Mouse (Mus musculus) liver (tissue): ENCODE measurements around the gene Pdzd3.
A peak's percentile ranks its signal among the peaks of the same experiment; 100 is the strongest.
"Not testable (repeated sequence)": the region's sequence is repeated elsewhere in the genome, so short reads cannot be mapped to it uniquely, and the experiment has no call there.

Experiments
- DNase-seq: peaks from one replicate; pipeline ENCODE4 v3.0.0-alpha.2; 2020; ENCODE audit warnings: mixed read lengths

Pdzd3 gene

DNA sequence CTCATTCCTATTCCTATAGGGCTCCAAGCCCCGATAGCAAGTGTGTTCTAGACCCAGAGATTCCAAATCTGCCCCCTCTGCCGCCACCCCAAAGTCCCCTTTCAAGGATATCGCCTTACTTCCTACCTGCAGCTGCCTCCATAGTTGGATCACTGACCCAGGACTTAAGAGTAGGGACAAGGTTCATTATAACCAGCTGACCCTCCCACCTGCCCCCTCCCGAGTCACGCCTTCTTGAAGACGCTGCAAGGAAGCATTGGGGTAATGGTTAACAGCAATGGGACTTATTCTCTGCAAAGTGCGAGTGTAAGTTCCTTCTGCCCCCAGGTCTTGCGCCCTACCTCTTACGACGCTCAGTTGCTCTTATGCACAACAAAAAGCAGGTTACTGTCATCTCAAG, at the start of gene Pdzd3:
Gene Pdzd3, minus strand, starts transcription at position 158 of the 400 bp plus-strand sequence.
- DNase-seq: no peak

DNA sequence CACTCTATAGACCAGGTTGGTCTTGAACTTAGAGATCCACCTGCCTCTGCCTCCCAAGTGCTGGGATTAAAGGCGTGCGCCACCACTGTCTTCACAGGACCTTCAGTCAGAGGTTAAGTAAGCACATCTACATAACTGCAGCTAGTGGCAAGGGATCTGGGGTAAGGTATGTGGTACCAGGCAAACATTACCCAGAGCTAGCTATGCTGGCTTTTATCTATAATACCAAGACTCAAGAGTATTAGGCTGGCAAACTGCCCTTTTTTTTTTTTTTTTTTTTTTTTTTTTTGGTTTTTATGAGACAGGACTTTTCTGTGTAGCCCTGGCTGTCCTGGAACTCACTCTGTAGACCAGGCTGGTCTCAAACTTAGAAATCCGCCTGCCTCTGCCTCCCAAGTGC, 48.7 kb upstream of the Pdzd3 start:
- DNase-seq: not testable (repeated sequence)

DNA sequence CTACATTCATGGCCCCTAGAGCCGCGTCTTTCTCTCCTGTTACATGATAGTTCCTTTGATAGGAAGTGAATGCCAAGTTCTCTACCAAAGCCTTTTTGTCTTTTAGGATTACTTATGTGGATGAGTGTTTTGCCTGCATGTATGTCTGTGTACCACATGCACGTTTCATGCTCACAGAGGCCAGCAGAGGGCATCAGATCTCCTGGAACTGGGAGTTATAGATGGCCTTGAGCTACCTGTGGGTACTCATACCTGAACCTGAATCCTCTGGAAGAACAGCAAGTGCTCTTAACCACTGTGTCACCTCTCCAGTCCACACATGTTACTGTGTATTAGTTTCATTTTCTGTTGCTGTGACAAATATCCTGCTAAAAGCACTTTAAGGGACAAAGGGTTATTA, 41.2 kb upstream of the Pdzd3 start:
- peak; percentile 78 for DNase-seq

DNA sequence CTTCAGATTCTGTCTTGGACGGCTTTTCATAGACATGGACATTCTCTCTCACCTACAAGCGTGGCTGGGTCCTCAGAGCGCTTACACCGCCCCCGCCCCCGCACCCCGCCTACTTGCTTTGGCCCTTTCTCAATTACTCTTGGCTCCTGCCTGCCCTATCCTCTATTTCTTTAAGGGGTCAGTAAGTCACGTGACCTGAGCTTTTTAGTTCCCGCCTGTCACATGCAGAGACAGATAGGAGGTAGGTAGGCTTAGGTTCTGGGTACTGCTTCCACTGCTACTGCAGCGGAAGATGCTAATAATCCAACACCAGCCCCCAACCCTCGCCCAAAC, 37.7 kb upstream of the Pdzd3 start:
- DNase-seq: peak; percentile 57

DNA sequence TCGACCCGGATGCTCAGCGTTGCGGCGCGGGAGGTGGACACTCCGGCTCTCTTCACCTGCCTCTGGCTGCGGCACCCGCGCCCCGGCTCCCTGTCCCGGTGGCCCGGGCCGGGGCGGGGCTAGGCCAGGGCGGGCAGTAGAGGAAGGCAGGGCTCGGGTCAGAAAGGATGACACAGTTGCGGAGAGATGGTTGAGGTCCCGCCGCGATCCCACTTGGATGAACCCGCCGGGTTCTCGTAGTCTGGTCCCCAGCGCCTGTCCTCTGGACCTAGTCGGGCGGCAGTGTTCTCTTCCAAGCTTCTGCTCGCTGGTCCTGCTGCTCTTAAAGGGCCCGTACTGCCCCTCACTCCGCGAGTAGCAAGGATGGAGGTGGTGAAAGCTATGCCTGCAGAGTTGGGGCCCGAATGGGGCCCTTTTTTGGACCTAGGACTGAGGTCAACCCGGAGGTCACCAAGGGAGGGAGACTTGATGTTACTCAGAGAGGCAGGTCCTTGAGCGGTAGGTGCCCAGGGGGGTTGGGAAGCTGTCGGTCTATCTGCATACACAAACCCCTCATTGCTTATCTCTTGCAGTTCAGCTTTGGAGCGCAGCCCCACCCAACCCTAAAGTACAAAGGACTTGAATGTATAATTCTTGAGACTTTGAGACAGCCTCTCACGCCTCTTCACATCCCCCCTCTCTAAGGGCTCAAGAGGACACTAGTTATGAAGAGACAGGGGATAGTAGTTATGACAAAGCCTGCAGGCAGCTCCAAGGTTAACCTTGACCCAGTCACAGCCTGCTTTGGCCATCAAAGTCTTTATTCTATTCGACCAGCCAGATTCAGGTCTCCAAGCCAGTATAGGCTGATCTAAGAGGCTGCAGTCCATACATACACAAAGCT, 37.0 kb upstream of the Pdzd3 start, which contains the start of gene Abcg4:
Gene Abcg4, minus strand, starts transcription at position 540 of the 883 bp plus-strand sequence.
- DNase-seq: peak; percentile 88

DNA sequence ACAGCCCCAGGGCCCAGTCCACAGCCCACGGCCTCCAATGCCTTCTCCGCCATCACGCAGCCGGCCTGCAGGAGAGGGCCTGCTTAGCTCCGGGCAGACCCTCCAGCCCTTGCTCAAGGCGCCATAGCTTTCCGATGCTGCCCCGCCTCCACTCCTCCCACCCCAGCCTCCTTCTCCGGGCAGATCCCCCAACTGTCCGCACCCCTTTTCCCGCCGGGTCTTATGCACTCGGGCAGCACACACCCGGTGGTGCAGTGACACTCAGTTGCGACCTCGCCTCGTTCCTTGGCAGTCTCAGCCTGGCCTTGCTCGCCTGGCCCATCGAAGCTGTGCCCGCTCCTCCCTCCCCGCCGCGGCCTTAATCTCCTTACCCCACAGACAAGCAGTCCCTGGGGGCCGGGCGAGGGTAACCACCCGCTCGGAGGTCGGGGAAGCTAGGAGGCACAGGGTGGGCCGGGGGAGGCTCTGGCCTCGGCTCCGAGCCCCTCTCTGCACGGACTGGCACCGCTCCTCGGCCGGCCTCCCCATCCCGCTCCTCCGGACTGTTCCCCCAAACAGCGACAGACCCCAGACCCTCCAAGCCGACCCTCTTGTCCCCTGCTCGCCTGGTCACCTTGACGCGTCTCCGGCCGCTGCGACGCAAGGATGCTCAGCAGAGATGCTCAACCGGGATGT, 36.3 kb upstream of the Pdzd3 start:
- peak; percentile 73 for DNase-seq

DNA sequence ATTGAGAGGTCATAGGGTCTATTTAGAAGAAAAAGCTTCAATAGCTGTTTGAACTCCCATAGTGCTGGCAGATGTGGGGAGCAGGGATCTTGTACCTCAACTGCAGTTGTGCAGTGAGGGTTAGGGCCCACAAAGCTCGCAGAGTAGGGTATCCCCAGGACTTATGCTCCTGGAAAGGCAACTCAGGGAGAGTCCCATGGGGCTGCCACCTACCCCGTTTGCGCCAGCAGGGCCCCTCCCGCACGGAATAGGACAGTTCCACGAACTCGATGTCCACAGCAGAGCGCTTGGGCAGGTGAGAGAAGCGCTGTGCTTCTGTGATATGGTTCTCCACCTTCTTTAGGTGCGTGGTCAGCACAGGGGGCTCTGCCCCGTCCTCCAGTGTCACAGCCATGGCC, 35.7 kb upstream of the Pdzd3 start:
- peak; percentile 68 for DNase-seq

DNA sequence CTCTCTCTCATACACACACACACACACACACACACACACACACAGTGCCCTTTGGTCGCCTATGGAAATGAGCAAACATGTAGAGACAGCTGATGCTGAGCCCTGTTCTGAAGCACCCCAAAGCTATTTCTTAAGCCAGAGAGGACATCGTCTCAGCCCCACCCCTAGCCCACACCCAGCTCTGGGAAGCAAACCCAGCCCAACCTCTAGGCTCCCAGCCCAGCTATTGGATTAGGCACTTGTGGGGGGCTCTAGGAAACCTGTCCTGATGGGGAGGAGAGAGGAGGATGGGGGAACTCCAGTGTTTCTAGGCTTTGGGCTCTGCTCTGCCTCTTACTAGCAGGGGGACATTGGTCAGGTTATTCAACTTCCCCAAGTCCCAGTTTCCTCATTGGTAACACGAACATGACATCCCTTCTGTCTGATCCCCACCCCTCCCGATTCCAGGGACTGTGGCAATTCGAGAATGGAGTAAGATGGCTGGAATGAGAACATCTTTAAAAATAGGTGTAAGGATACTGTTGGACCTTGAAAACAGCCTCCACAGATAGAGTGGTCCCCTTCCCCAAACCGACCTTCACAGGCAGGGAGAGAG, 35.1 kb upstream of the Pdzd3 start:
- DNase-seq: peak; percentile 83

DNA sequence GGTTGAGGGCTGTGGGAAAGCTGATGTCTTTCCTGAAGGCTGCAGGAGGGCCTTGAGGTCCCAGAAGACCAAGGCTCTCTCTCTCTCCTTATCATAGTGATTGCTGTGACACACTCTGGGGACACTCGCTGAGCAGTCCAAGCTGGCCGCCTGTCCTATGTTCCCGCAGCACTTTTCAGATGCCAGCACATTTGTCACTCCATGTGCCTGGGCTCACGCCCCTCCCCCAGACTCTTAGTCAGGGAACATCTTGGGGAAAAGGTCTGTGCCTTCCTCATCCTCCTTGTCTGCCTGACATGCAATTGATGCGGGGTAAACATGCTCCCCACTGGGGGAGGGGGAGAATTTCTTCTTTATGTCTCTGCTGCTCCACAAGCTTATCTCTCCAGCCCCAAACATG, 31.9 kb upstream of the Pdzd3 start:
- DNase-seq: no peak

DNA sequence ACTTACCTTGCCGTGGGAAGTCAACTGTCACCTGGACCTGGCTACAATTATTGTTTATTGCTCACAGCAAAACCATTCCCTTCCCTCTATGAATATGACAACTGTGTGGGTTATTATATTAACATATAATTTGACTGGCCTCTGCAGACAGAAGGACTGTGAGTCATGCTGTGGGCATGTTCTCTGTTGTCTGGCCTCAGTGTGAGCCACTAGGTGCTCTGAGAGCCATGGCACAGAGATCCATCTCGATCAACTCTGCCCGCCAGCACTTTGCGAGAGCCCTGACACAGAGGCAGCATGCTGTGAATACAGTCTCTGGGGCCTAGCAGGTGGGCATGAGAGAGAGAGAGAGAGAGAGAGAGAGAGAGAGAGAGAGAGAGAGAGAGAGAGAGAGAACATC, 18.7 kb upstream of the Pdzd3 start:
- DNase-seq: no peak

DNA sequence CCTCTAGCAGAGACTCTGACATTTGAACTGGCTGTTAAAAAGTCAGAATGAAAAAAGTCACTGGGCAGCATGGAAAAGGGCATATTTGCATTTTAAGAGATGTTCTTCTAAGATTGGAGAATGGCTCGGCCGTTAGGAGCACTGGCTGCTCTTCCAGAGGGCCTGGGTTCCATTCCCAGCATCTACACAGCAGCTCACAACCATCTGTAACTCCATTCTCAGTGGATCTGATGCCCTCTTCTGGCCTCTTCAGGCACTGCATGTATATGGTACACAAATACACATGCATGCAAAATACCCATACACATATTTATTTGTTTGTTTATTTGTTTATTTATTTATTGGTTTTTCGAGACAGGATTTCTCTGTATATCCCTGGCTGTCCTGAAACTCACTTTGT, 17.8 kb upstream of the Pdzd3 start:
- DNase-seq: peak; percentile 64

DNA sequence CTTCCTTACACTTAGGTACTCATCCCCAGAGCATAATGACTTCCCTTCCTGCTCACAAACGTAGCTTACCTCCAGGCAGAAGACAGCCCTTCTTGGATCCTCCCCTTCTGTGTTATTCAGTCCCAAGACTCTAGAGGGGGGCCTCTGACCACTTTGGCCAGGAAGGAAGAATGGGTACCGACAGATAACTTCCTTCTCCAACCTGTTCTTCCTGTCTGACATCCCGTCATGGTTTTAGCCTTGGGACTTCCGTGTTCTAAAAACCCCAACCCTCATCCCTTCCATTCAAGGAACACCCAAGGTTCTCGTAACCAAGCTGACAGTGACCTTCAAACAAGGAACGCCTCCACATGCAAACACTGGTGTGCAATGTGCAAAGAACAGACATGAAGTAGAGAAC, 17.2 kb upstream of the Pdzd3 start, which contains the start of gene Nlrx1:
Gene Nlrx1, minus strand, starts transcription at position 168 of the 400 bp plus-strand sequence.
- DNase-seq: peak; percentile 51

DNA sequence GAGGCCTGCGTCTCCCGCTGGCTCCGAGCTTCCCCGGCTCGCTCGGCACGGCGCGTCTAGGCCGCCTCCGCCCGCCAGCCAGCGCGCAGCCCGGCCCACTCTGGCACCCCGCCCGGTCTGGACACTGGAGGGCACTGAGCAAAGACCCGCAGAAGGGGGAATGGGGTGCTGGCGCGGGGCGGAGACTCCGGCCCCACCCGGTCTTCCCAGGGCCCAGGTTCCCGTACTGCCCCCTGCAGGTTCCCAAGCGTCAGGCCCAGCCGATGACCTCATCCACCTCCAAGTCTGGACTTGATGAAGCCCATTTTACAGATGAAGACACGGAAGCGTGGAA, 16.7 kb upstream of the Pdzd3 start:
- DNase-seq: peak; percentile 89

DNA sequence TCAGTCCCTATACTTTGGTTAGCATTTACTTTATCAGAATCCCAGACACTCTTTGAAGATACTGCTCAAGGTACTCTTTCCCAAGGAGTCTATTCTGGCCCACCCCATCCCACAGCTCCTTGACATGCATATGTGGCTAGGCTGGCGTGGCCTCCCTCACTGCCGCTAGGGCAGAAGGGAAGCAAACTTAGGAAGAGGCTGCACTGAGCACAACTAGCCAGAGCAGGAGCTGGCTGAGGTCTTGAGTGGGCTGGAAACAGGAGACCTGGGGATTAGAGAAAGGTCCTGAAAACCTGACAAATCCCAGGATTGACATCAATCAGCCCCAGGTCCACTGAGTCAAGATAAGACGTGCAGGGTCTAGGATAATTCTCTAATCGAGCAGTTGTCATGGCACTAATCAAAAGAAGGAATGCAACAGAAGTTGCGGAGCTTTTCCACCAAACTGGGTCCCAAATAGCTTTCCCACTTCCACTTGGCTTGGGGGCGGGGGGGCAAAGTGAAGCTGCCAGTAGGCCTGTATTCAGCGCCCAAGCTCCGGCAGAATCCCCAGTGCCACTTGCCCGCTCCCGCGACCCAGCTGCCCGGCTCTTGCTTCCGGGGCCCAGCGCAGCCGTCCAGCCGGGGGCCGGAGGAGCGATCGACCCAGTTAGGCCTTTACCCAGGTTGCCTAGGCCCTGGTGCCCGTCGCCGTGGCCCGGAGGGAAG, 16.2 kb upstream of the Pdzd3 start:
- no peak for DNase-seq

DNA sequence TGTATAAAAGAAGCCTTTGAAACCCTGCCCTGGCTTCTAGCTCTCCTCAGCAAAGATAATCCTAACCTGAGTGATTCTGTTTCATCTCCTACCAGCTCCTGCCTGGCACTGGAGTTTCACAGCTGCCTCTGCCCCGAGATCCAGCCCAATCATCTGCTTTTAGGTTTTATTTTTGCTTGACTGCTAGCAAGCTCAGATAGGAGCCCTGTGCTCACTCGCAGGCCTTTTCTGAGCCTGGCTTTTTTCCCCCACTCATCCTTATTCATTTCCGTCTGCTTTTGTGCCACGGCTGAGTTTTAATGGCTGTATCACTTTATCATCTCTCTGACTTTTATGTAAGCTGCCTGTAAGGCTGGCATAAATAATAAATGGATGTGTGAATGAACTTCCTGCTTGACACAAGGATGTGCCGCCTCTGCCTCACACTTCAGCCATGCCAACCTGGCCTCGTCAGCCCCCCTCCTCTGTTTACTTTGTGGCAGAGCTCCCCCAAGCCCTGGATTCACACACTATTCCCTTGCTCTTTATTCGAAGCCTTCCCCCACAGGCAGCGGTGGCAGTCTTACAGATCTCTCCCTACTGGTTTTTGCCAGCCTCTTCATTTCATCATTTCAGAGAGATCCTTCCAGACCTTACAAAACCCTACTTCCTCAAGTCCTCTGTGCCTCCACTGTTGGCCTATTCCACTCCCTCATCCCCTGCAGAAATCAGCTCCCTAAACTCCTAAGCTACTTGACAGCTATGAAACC, 15.4 kb upstream of the Pdzd3 start:
- no peak for DNase-seq

DNA sequence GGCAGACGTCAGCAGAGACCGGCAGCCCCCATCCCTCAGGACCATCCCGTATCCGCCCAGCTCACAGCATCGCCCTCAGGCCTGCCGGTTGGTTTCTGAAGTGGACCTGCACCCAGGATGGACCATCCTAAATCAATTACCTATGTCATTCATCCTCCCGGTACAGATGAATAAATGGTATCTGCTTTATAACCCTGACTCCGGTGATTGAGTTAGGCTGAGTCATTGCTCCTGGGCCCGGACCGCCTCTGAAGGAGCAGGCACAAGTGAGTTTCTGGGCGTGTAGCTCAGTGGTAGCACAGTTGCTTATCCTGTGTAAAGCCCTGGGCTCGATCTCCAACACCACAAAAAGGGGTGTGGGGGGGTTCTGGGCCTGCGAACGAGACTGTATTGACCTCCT, 10.1 kb upstream of the Pdzd3 start:
- no peak for DNase-seq

DNA sequence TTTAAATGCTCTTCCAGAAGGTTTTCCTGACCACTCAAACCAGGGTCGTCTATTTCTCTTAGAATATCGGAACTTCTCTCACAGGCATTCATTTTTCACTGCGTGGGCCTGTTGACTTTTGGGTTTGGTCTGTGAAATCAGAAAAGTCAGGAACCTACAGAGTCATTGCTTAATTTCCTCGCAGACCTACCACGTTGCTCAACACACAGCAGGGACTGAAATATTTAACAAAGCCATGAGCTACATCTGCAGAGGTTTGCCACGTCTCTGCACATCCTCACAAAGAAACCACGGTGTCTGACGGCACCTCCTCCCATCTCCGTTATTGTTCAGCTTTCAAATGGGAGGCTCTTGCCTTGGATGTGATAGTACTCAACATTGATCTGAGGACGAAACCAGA, 7.7 kb upstream of the Pdzd3 start:
- no peak for DNase-seq

DNA sequence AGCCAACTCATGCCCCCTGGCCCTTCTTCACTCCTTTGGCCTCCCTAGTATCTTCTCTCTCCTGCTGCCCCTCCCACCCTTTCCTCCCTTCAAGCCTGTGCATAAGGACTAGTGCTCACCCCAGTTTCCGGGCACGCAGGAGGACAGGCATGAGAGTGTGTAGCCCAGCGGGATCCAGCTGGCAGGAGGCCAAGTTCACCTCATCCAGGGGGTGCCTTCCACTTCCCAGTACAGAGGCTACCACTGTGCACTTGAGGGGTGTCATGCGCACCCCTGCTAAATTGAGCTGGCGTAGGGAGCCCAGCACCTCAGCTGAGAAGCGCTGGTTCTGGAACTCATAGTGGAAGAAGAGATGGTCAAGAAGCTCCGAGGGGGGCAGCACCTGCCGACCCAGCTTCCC, 4.9 kb upstream of the Pdzd3 start:
- DNase-seq: no peak

DNA sequence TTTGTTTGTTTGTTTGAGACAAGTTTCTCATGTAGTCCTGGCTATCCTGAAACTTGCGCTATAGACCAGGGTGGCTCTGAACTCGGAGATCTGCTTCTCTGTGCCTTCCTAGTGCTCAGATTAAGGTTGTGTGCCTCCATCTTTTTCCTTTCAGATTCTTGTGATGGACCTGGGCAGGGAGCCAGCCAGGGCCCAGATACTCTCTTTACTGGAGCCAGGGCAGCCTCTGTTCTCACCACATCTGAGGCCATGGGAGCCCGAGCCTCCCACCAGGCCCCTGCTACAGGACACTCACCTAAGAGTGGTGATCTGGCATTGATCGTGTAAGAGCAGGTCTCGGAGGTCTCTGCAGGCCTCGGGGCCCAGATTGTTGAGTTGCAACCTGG, 3.9 kb upstream of the Pdzd3 start:
- DNase-seq: no peak

DNA sequence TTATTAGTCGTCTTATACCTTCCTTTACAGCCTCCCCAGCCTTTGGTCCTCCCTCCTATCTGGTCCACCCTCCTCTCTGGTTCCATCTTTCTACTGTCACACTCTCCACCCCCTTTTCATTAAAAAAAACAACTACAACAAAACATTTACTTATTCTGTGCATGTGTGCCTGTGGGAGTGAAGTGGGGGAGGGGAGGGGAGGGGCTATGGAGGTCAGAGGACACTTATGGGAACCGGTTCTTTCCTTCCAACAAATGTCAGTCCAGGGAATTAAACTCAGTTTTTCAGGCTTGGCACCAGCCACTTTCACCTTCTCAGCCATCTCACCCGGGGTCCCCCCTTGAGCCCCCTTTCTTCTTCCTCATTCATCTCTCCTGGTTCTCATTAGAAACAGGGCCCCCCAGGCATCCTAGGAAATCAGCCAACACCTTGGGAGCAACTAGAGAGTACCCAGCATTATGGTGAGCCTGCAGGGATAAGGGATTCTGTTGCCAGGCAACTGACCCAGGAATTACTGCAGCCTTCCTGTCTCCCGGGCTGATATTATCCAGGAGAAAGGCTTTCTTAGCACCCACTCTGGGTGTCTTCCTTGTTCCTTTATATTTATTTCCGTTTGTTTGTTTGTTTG, 3.4 kb upstream of the Pdzd3 start:
- no peak for DNase-seq

DNA sequence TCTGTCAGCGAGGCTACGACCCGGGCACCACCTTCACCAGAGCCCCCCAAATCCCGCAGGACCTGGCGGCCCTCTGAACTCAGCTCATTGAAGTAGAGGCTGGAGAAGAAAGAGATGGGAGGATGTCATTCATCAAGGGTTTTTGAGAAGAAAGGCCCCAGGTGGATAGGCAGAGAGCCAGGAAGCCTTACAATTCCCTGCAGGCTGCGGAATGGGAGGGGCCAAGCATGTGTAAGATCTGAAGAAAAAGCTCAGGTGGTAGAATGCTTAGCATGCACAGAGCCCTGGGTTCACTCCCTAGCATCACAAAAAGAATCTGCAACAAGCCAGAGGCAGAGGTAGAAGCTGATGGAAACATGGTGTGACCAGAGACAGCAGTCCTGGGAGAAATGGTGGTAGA, 2.2 kb upstream of the Pdzd3 start:
- DNase-seq: no peak

DNA sequence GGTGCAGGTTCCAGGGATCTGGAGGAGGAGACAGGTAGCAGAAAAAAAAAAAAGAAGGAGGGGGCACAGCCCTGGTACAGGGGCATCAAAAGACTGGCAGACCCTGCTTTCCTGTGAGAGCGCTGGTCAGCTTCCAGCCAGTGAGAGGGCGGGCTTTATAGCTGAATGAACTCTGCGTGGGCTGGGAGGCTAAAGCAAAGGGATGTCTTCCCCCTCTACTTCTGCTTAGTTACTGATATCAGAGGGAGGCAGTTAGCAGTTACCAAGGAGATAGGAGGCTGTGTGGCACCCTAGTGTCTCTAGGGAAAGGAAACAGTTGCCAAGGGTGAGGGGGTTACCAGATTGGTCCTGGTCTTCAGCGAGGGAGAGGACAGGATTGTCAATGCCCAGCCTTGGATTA, 826 bp downstream of the Pdzd3 start:
- no peak for DNase-seq
